Mouse (Mus musculus): ENCODE data around the gene Slco1a6.

DNA sequence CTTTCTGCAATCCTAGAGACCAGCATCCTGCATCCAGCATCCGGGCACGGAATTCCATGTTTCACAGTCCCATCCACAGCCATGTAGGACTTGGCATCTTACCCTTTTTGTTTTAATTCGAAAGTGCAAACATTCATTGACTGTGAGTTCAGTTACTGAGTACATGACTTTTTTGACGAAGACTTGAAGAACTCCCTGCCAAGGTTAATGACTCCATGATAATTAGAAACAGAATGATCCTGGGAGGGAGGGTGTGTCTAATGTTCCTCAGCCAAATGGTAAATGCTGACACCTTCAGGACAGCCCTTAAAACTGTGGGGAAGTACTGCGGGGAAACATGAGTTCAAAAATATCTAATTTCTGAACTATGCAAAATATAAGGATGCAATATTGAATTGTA lies 44.9 kb downstream of the Slco1a6 start:
- TF ChIP-seq CTCF (IDR thresholded peaks at IDR 0.05; ENCODE audit: low read depth): no peak
- TF ChIP-seq EP300 (optimal IDR thresholded peaks at IDR 0.05): no peak
